Mouse (Mus musculus): ENCODE results near the gene Tent4b. TPM values are rescaled to one million over a fixed set of nuclear protein-coding genes. Genes with fewer than 3 reads are reported as not detected.

The Tent4b gene
- total RNA-seq, 1 experiment: 37.0 TPM

DNA sequence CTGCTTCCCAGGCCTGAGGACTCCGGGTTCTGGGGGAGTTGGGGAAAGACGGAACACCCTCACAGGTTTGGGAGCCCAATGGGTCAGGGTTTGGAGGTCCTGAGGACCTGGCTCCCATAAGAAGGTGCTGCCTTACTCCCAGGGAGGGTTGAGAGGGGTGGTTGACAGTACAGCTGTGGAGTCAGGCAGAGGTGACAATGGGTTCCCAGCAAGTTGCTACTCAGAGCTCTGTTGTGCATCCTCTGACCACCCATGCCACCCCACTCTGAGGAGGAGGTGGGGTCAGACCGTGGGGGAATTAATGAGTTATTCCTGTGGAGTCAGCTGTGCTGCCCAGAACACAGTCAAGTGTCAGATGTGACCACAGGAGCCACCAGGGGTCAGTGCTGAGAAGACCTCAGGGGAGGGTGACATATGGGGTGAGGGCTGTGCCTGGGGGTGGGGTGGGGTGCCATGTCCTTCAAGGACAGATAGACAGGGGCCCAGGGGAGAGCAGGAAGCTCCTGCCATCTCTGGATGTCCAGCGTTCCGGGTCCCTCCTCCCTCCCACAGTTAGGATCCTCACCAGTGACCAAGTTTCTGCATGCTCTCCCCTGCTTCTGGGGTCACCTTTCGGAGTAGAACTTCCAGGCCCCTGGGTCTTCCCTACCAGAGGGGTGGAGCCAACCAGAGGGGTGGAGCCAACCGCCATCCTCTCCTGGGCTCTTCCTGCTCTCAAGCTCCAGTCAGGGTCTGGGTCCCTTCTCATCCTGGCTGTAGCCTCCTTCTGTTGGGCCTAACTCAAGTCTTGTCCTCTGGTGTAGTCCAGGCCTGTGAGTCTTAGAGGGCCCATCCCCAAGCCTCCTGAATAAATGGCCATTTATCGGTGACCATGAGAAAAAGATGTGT lies 86.7 kb downstream of the Tent4b start:
- H3K27ac ChIP-seq (ENCODE audit: insufficient read depth, low read depth, low read length, poor library complexity, severe bottlenecking): no peak overlapping the region

DNA sequence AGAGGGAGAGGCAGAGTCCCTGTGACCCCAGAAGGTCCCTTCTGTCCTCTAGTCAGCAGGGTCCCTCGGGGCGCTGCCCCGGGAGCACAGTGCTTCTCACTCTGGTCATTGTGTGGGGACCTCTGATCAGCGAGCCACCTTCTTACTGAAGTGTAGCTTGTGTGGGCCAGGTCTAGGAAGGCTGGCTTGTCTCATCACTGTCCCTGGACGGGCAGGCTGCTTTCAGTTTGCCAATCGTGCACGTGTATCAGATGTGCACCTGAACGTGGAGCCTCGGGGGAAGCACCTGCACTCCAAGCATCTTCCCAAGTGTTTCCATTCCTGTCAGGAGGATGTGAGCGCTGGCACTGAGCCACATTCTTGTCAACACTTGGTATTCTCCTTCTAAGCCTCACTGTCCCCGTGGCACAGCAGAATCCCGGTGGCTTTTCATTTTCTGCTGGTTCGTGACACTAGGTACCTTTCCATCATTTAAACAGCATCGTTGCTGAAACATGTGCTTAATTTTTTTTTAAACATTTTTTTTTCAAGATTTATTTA lies 87.5 kb downstream of the Tent4b start:
- in situ Hi-C loops (cut with MboI; ENCODE audit: low sequenced_read_pairs in 2 of 2, unreplicated experiment in 2 of 2): no loop called here
- Histone ChIP-seq H3K27ac (ENCODE audit: insufficient read depth, low read depth, low read length, poor library complexity, severe bottlenecking) (no peak overlapping the region; the same call in 1 of the 2 replicates), H3K9me3 (ENCODE audit: control insufficient read depth, insufficient read depth, low read depth, low read length) (no peaks in the 10 kb centered on the region), H3K9ac (ENCODE audit: insufficient read depth, low read depth, low read length, poor library complexity, severe bottlenecking) (no peak overlapping the region), H3K36me3 (ENCODE audit: control insufficient read depth, insufficient read depth, low read length, poor library complexity, severe bottlenecking) (no peaks in the 10 kb centered on the region), H3K4me3 (ENCODE audit: insufficient read depth in 1 of 2, low read depth in 1 of 2, low read length in 2 of 2, poor library complexity in 1 of 2, severe bottlenecking in 1 of 2) (no peak overlapping the region), H3K4me1 (ENCODE audit: control insufficient read depth in 2 of 2, insufficient read depth in 2 of 2, low read length in 2 of 2, poor library complexity in 1 of 2) (no peaks in the 10 kb centered on the region)
- TF ChIP-seq CHD2 (IDR thresholded peaks at IDR 0.05; ENCODE audit: low read depth, low read length): no peak
- TF ChIP-seq HCFC1 (IDR thresholded peaks at IDR 0.05; ENCODE audit: borderline replicate concordance, insufficient read depth, low read length): no peak
- no peak for TF ChIP-seq MAFK (IDR thresholded peaks at IDR 0.05; ENCODE audit: insufficient read depth, low read depth, low read length)
- no peak for TF ChIP-seq ZNF384 (IDR thresholded peaks at IDR 0.05; ENCODE audit: low read depth, low read length)
- TF ChIP-seq ZC3H11A (IDR thresholded peaks at IDR 0.05; ENCODE audit: borderline replicate concordance, low read depth, low read length): no peak
- no peak for DNase-seq (ENCODE audit: low read depth, low spot score)

More for the DNA sequence above, 86.7 kb downstream of the Tent4b start:
- H3K4me3 ChIP-seq (ENCODE audit: insufficient read depth in 1 of 2, low read depth in 1 of 2, low read length in 2 of 2, poor library complexity in 1 of 2, severe bottlenecking in 1 of 2): no peak overlapping the region
- TF ChIP-seq CHD2 (IDR thresholded peaks at IDR 0.05; ENCODE audit: low read depth, low read length) (no peak), MAFK (IDR thresholded peaks at IDR 0.05; ENCODE audit: insufficient read depth, low read depth, low read length) (no peak), ZNF384 (IDR thresholded peaks at IDR 0.05; ENCODE audit: low read depth, low read length) (no peak), ZC3H11A (IDR thresholded peaks at IDR 0.05; ENCODE audit: borderline replicate concordance, low read depth, low read length) (no peak), HCFC1 (IDR thresholded peaks at IDR 0.05; ENCODE audit: borderline replicate concordance, insufficient read depth, low read length) (no peak)
- DNase-seq (ENCODE audit: low read depth, low spot score): no peak
- no peaks in the 10 kb centered on the region for H3K36me3 ChIP-seq (ENCODE audit: control insufficient read depth, insufficient read depth, low read length, poor library complexity, severe bottlenecking)
- H3K4me1 ChIP-seq (ENCODE audit: control insufficient read depth in 2 of 2, insufficient read depth in 2 of 2, low read length in 2 of 2, poor library complexity in 1 of 2): no peaks in the 10 kb centered on the region
- in situ Hi-C loops (cut with MboI; ENCODE audit: low sequenced_read_pairs in 2 of 2, unreplicated experiment in 2 of 2): no loop called here
- no peak overlapping the region for H3K9ac ChIP-seq (ENCODE audit: insufficient read depth, low read depth, low read length, poor library complexity, severe bottlenecking)
- H3K9me3 ChIP-seq (ENCODE audit: control insufficient read depth, insufficient read depth, low read depth, low read length): no peaks in the 10 kb centered on the region

DNA sequence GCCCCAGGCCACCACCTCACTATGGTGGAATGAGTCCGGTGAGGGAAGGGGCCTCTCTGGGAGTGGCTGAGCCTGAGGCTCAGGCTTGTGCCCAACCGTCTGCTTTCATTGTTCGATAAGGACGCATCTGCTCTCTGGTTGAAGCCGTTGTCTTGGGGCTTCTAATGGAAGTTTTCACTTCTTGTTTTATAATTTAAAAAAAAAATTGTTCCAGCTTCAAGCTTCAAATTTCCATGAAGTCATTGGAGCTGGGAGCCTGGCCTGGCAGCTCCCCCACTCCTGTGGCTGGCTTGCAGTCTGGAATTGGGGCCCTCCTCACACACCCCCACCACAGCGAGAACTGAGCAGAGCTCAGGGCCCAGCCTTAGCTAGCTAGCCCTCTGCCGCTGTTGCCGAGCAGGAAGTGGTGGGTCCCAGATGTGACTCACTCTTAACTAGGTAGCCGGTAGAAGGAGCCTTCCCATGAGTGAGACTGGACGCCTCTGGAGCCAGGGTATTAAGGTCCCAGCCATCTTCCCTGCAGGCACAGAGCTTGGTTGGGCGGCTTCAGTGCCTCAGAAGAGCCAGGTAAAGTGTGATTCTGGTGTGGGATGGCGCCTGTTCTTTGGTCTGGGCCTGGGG lies 89.7 kb downstream of the Tent4b start:
- no peak overlapping the region for H3K27ac ChIP-seq (ENCODE audit: insufficient read depth, low read depth, low read length, poor library complexity, severe bottlenecking)
- peak overlapping the region in 1 of 2 experiments; percentile 9; a peak in 1 of 4 replicates for H3K4me3 ChIP-seq (ENCODE audit: insufficient read depth in 1 of 2, low read depth in 1 of 2, low read length in 2 of 2, poor library complexity in 1 of 2, severe bottlenecking in 1 of 2)
- H3K9ac ChIP-seq (ENCODE audit: insufficient read depth, low read depth, low read length, poor library complexity, severe bottlenecking): peak overlapping the region; percentile 52
- no peaks in the 10 kb centered on the region for H3K4me1 ChIP-seq (ENCODE audit: control insufficient read depth in 2 of 2, insufficient read depth in 2 of 2, low read length in 2 of 2, poor library complexity in 1 of 2)
- no peaks in the 10 kb centered on the region for H3K9me3 ChIP-seq (ENCODE audit: control insufficient read depth, insufficient read depth, low read depth, low read length)
- no peaks in the 10 kb centered on the region for H3K36me3 ChIP-seq (ENCODE audit: control insufficient read depth, insufficient read depth, low read length, poor library complexity, severe bottlenecking)
- no peak for DNase-seq (ENCODE audit: low read depth, low spot score)
- in situ Hi-C loops (cut with MboI; ENCODE audit: low sequenced_read_pairs in 2 of 2, unreplicated experiment in 2 of 2): no loop called here
- TF ChIP-seq MAFK (IDR thresholded peaks at IDR 0.05; ENCODE audit: insufficient read depth, low read depth, low read length) (no peak), ZNF384 (IDR thresholded peaks at IDR 0.05; ENCODE audit: low read depth, low read length) (no peak), ZC3H11A (IDR thresholded peaks at IDR 0.05; ENCODE audit: borderline replicate concordance, low read depth, low read length) (no peak), CHD2 (IDR thresholded peaks at IDR 0.05; ENCODE audit: low read depth, low read length) (no peak), HCFC1 (IDR thresholded peaks at IDR 0.05; ENCODE audit: borderline replicate concordance, insufficient read depth, low read length) (no peak)

DNA sequence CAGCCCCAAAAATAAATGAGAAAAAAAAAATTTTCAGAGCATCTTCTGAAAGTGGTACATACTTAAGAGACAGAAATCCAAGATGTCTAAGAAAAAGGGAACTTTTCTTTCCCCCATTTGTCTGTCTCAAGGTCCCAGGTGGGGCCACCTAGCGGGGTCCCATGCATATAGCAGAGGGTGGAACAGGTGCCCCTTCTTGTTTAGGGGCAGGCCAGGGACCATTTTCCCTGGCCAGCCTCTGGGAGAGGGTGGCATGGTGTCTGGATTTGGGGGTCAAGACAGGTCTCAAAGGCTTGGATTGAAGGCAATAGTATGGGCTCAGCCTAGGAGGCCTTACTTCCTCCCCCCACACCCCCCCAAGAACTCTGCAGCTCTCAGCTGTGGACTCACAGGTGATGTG lies 90.9 kb downstream of the Tent4b start:
- in situ Hi-C loops (cut with MboI; ENCODE audit: low sequenced_read_pairs in 2 of 2, unreplicated experiment in 2 of 2): no loop called here
- DNase-seq (ENCODE audit: low read depth, low spot score): no peak
- no peaks in the 10 kb centered on the region for H3K9me3 ChIP-seq (ENCODE audit: control insufficient read depth, insufficient read depth, low read depth, low read length)
- no peak for TF ChIP-seq HCFC1 (IDR thresholded peaks at IDR 0.05; ENCODE audit: borderline replicate concordance, insufficient read depth, low read length)
- no peak for TF ChIP-seq ZNF384 (IDR thresholded peaks at IDR 0.05; ENCODE audit: low read depth, low read length)
- TF ChIP-seq ZC3H11A (IDR thresholded peaks at IDR 0.05; ENCODE audit: borderline replicate concordance, low read depth, low read length): no peak
- no peak for TF ChIP-seq MAFK (IDR thresholded peaks at IDR 0.05; ENCODE audit: insufficient read depth, low read depth, low read length)
- no peaks in the 10 kb centered on the region for H3K4me1 ChIP-seq (ENCODE audit: control insufficient read depth in 2 of 2, insufficient read depth in 2 of 2, low read length in 2 of 2, poor library complexity in 1 of 2)
- no peaks in the 10 kb centered on the region for H3K36me3 ChIP-seq (ENCODE audit: control insufficient read depth, insufficient read depth, low read length, poor library complexity, severe bottlenecking)
- H3K4me3 ChIP-seq (ENCODE audit: insufficient read depth in 1 of 2, low read depth in 1 of 2, low read length in 2 of 2, poor library complexity in 1 of 2, severe bottlenecking in 1 of 2): no peak overlapping the region
- H3K27ac ChIP-seq (ENCODE audit: insufficient read depth, low read depth, low read length, poor library complexity, severe bottlenecking): no peak overlapping the region
- H3K9ac ChIP-seq (ENCODE audit: insufficient read depth, low read depth, low read length, poor library complexity, severe bottlenecking): no peak overlapping the region

Data from ES-E14 (cell line).